Mouse (Mus musculus) heart, postnatal 0 days (tissue): ENCODE measurements at regions not wholly inside any gene's neighbourhood (a gene's known extent, or its start where the extent isn't known, plus 50 kb on each side); places are given as distances from the start of the nearest gene placed in this dataset.

Experiments
- CTCF ChIP-seq: IDR thresholded peaks from 2 replicates; pipeline ENCODE4 v1.5.1; 2016; ENCODE audit warnings: antibody characterized with exemption, control low read depth, low read depth
- EP300 ChIP-seq: IDR thresholded peaks from 2 replicates; pipeline ENCODE4 v1.6.1; 2016; ENCODE audit warnings: antibody characterized with exemption, low read depth

DNA sequence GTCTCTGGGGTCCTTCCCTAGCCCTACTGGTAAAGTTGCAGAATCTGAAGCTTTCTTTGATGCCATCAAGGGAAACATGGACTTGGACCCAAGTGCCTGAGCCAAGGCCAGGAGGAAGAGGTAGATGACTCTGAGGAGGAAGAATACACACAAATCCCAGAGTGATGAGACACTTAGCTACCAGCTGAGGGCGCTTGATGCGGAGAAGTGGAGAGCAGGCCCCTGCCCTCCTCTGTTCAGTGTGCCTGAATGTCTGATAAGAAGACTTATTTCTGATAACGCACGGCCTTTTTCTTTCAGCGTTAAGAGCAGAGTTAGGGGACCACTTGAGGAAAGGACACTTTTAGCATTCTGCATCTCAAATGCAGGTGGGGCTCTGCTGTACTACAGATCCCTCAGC lies 113.9 kb upstream of the 4931429L15Rik start:
- no peak for TF ChIP-seq CTCF
- no peak for TF ChIP-seq EP300
